Mouse (Mus musculus) cortical plate, adult 2 months (tissue): ENCODE results near the gene Bpgm.

Experiments
- CTCF ChIP-seq: fragments of 200-500 bp; IDR thresholded peaks from 2 replicates; pipeline ENCODE4 v1.5.1; 2011; ENCODE audit warnings: mild to moderate bottlenecking, control low read depth, low read length; ENCODE audit not compliant: insufficient read depth; ENCODE audit errors: extremely low read depth
- POLR2A ChIP-seq: fragments of 200-500 bp; IDR thresholded peaks from 2 replicates; pipeline ENCODE4 v1.6.1; 2011; ENCODE audit warnings: mild to moderate bottlenecking, low read length, control low read depth; ENCODE audit not compliant: insufficient read depth; ENCODE audit errors: extremely low read depth

- no peak for TF ChIP-seq CTCF
- TF ChIP-seq POLR2A = no peak
Measured at GRCm38 (mm10) chr6:34475391-34475790, 616 bp upstream of the Bpgm start.
